Mouse (Mus musculus) stomach, embryonic 14.5 days (tissue): ENCODE measurements around the gene Sox5. TPM values are rescaled to one million over a fixed set of nuclear protein-coding genes. Genes with fewer than 3 reads are reported as not detected.

Experiments
- ATAC-seq: fragments of 200-750 bp; cut with Nextera tagmentation; 2 replicates; pipeline ENCODE4 v1.8.0; 2017; ENCODE audit warnings: low read depth, moderate TSS enrichment; ENCODE audit not compliant: insufficient number of reproducible peaks, insufficient read depth, low FRiP score
- H3K27ac ChIP-seq: fragments of 300-500 bp; sonication (generic); 2 replicates; pipeline ENCODE4 v1.5.1; 2014; ENCODE audit warnings: mild to moderate bottlenecking, low read length, moderate library complexity, mixed read lengths
- H3K27me3 ChIP-seq: fragments of 300-500 bp; sonication (generic); 2 replicates; pipeline ENCODE4 v1.6.1; 2014; ENCODE audit warnings: low read length, control low read depth, mixed read lengths; ENCODE audit not compliant: control insufficient read depth, insufficient read depth
- H3K36me3 ChIP-seq: fragments of 300-500 bp; sonication (generic); 2 replicates; pipeline ENCODE4 v1.6.1; 2014; ENCODE audit warnings: mild to moderate bottlenecking, control low read depth, low read length, moderate library complexity, mixed read lengths; ENCODE audit not compliant: control insufficient read depth, insufficient read depth
- H3K4me1 ChIP-seq: fragments of 300-500 bp; sonication (generic); 2 replicates; pipeline ENCODE4 v1.6.1; 2014; ENCODE audit warnings: low read length, control low read depth, mixed read lengths; ENCODE audit not compliant: control insufficient read depth, insufficient read depth
- H3K4me2 ChIP-seq: fragments of 300-500 bp; sonication (generic); replicated peaks from 2 replicates; pipeline ENCODE4 v1.6.1; 2014; ENCODE audit warnings: low read depth, low read length, control low read depth
- H3K4me3 ChIP-seq: fragments of 300-500 bp; sonication (generic); 2 replicates; pipeline ENCODE4 v1.5.1; 2014; ENCODE audit warnings: low read depth, low read length, control low read depth
- H3K9ac ChIP-seq: fragments of 300-500 bp; sonication (generic); replicated peaks from 2 replicates; pipeline ENCODE4 v1.6.1; 2014; ENCODE audit warnings: low read depth, mild to moderate bottlenecking, control low read depth, low read length, moderate library complexity, mixed read lengths
- H3K9me3 ChIP-seq: fragments of 300-500 bp; sonication (generic); 2 replicates; pipeline ENCODE4 v1.6.1; 2016; ENCODE audit warnings: low read depth, low read length, control low read depth; ENCODE audit not compliant: control insufficient read depth
- WGBS: fragments of 180-500 bp; shearing (Covaris S2); extraction: QIAGEN DNeasy Blood & Tissue Kit; methylation state at CpG from one replicate; pipeline ENCODE4 v1.1.7; 2014; 5-methylcytosine and 5-hydroxymethylcytosine counted together
- polyA plus RNA-seq: library from polyadenylated mRNA; unstranded; fragments of >200 nt; fragmentation: Nextera tagmentation; extraction: Ambion mirVana; gene quantifications from 2 replicates; pipeline ENCODE4 v1.2.1, GENCODE M21; 2014

Sox5 gene
- polyA plus RNA-seq, 1 experiment from 2014 or later = 30.3 TPM

GRCm38 (mm10) chr6:144483166-144483565, 298.6 kb downstream of the Sox5 start:
- WGBS = 72% methylated on average over 4 of the region's 4 CpGs
- Histone ChIP-seq H3K4me3 (no peak overlapping the region), H3K4me1 (peaks cover 4% of the 10 kb centered on the region; the same call in 1 of the 2 replicates), H3K9ac (no peak overlapping the region), H3K9me3 (peaks cover 7% of the 10 kb centered on the region; the same call in 1 of the 2 replicates), H3K4me2 (no peak overlapping the region), H3K27ac (no peak overlapping the region), H3K27me3 (no peaks in the 10 kb centered on the region), H3K36me3 (no peaks in the 10 kb centered on the region)
- ATAC-seq = no peak

GRCm38 (mm10) chr6:144480648-144481528, 300.9 kb downstream of the Sox5 start:
- peaks cover 4% of the 10 kb centered on the region; the same call in 1 of the 2 replicates for H3K4me1 ChIP-seq
- no peak for ATAC-seq
- 17% methylated on average over 5 of the region's 5 CpGs for WGBS
- no peak overlapping the region for H3K4me3 ChIP-seq
- no peak overlapping the region for H3K4me2 ChIP-seq
- peaks cover 4% of the 10 kb centered on the region; the same call in 1 of the 2 replicates for H3K9me3 ChIP-seq
- H3K27ac ChIP-seq = no peak overlapping the region
- H3K36me3 ChIP-seq = no peaks in the 10 kb centered on the region
- no peak overlapping the region for H3K9ac ChIP-seq
- H3K27me3 ChIP-seq = no peaks in the 10 kb centered on the region

GRCm38 (mm10) chr6:144479861-144480260, 301.9 kb downstream of the Sox5 start:
- no peak for ATAC-seq
- 69% methylated on average over 4 of the region's 4 CpGs for WGBS
- peaks cover 4% of the 10 kb centered on the region; the same call in 1 of the 2 replicates for H3K9me3 ChIP-seq

GRCm38 (mm10) chr6:144477287-144478064, 304.3 kb downstream of the Sox5 start:
- Histone ChIP-seq H3K4me2 (no peak overlapping the region), H3K27me3 (no peaks in the 10 kb centered on the region), H3K4me3 (no peak overlapping the region), H3K9ac (no peak overlapping the region), H3K4me1 (peaks cover 4% of the 10 kb centered on the region; the same call in 1 of the 2 replicates), H3K36me3 (no peaks in the 10 kb centered on the region), H3K9me3 (peaks cover 4% of the 10 kb centered on the region; the same call in 1 of the 2 replicates), H3K27ac (no peak overlapping the region)
- 79% methylated on average over 16 of the region's 16 CpGs for WGBS
- no peak for ATAC-seq

More at GRCm38 (mm10) chr6:144479861-144480260, 301.9 kb downstream of the Sox5 start:
- H3K4me3 ChIP-seq = no peak overlapping the region
- no peak overlapping the region for H3K4me2 ChIP-seq
- peaks cover 4% of the 10 kb centered on the region; the same call in 1 of the 2 replicates for H3K4me1 ChIP-seq
- H3K9ac ChIP-seq = no peak overlapping the region
- H3K27me3 ChIP-seq = no peaks in the 10 kb centered on the region
- no peaks in the 10 kb centered on the region for H3K36me3 ChIP-seq
- H3K27ac ChIP-seq = no peak overlapping the region

GRCm38 (mm10) chr6:144473437-144473836, 308.3 kb downstream of the Sox5 start:
- H3K4me2 ChIP-seq = no peak overlapping the region
- no peak overlapping the region for H3K27ac ChIP-seq
- peaks cover 4% of the 10 kb centered on the region; the same call in 1 of the 2 replicates for H3K9me3 ChIP-seq
- no peak overlapping the region for H3K4me3 ChIP-seq
- H3K9ac ChIP-seq = no peak overlapping the region
- H3K36me3 ChIP-seq = no peaks in the 10 kb centered on the region
- ATAC-seq = no peak
- H3K27me3 ChIP-seq = no peaks in the 10 kb centered on the region
- H3K4me1 ChIP-seq = no peaks in the 10 kb centered on the region
- 90% methylated on average over 7 of the region's 7 CpGs for WGBS

GRCm38 (mm10) chr6:144472089-144472900, 309.5 kb downstream of the Sox5 start:
- Histone ChIP-seq H3K27ac (no peak overlapping the region), H3K9me3 (peaks cover 4% of the 10 kb centered on the region; the same call in 1 of the 2 replicates), H3K27me3 (no peaks in the 10 kb centered on the region), H3K4me3 (no peak overlapping the region), H3K4me2 (no peak overlapping the region), H3K36me3 (no peaks in the 10 kb centered on the region), H3K9ac (no peak overlapping the region), H3K4me1 (no peaks in the 10 kb centered on the region)
- ATAC-seq = no peak
- WGBS = 37% methylated on average over 14 of the region's 14 CpGs

- Histone ChIP-seq H3K27me3 (no peaks in the 10 kb centered on the region), H3K9me3 (no peaks in the 10 kb centered on the region), H3K9ac (no peak overlapping the region), H3K27ac (no peak overlapping the region), H3K4me3 (no peak overlapping the region), H3K4me1 (no peaks in the 10 kb centered on the region), H3K4me2 (no peak overlapping the region), H3K36me3 (no peaks in the 10 kb centered on the region)
- 63% methylated on average over 15 of the region's 15 CpGs for WGBS
- ATAC-seq = no peak
Observed at GRCm38 (mm10) chr6:144466711-144467110, 315.1 kb downstream of the Sox5 start.

- Histone ChIP-seq H3K9ac (no peak overlapping the region), H3K4me2 (no peak overlapping the region), H3K27me3 (no peaks in the 10 kb centered on the region), H3K27ac (no peak overlapping the region), H3K9me3 (no peaks in the 10 kb centered on the region), H3K36me3 (no peaks in the 10 kb centered on the region), H3K4me1 (no peaks in the 10 kb centered on the region), H3K4me3 (no peak overlapping the region)
- 80% methylated on average over 6 of the region's 6 CpGs for WGBS
- ATAC-seq = no peak
Observed at GRCm38 (mm10) chr6:144463691-144464090, 318.1 kb downstream of the Sox5 start.
